Mouse (Mus musculus): Measurements from ENCODE around the gene Gm45713.
"Not testable (repeated sequence)": the region's sequence is repeated elsewhere in the genome, so short reads cannot be mapped to it uniquely, and the experiment has no call there.

The Gm45713 gene

DNA sequence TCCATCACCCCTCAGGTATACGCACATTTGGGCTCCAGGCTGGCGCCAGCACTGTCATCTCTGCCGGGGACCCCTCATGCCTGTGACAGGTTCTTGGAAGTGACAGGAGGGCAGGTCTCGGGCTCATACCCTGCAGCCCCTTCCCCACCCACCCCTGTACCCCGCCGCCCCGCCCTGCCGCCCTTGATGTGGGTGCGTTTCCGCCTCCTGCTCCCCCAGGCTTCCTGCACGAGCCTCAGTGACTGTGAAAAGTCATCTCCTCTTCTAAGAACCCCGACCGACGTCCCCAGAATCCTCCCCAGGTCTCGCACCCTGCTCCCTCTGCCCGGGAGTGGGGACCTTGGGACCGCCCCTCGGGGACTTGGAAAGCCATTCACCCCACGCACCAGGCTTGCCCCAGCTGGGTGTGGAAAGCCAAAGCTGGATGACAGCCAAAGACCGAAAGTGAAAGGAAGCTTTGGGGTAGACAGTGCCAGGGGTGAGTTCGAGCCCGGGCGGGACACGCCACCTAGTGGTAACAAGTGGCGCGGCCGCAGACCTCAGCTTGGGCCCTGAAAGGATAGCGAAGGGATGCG, at the start of gene Gm45713, which contains the start of gene Flt3l:
Gene Gm45713 (minus strand): TSS at position 239 of the 575 bp plus-strand sequence.
Gene Flt3l (minus strand): TSS at position 440 of the 575 bp plus-strand sequence.
- DNase-seq, result peak; percentile 89

DNA sequence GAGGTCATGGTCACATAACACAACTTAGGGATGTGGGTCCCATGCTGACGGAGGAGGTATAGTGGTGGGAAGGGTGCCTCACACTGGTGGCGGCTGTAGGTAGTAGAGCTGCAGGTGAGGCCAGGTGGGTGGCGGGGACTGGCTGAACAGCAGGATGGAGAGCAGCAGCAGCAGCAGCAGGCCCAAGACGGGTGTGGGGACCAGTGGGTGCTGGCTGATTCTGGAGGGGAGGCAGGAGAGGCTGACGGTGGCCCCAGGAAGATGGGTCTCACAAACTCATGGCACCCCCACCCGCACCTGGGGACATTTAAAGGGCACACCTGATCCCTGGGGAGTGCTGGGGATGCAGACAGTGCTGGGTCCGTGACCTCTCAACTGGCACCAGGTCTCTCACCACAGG, 47.6 kb upstream of the Gm45713 start:
- no peak for DNase-seq

DNA sequence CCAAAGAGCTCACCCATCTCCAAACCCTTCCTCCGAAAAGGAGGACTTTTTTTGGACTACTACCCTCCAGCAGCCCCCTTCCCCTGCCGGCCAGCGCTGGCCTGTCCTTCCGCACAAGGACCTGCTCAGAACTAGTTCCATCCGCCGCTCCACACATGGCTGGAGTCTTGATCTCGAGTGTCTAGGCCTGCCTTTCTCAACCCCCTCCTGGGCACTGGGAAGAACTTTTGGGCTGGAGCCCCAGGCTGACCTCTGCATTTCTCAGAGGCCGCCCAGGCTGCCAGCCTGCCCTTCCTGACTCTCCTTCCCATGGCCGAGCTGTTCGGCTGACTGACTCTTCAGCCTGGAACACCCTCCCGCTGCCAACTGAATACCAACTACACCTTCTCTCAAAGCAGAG, 46.6 kb upstream of the Gm45713 start:
- DNase-seq, result no peak

DNA sequence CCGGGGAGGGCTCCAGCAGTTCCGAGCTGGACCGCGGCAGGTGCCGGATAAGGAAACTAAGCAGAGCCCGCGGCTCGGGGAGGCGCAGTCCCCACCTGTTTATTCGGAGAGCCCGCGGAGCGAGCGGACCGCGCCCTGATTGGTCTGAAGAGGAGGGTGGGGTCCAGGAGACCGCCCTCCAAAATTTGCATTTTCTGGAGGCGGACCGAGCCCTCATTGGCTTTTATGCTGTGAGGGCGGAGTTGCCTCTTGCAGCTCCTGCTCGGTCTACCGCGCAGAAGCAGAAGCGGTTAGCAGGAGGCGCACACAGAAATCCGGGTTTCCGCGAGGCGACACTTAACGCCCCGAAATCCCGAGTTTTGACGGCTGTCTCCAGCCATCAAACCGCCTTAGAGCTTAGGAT, 46.2 kb upstream of the Gm45713 start:
- peak; percentile 90 for DNase-seq

DNA sequence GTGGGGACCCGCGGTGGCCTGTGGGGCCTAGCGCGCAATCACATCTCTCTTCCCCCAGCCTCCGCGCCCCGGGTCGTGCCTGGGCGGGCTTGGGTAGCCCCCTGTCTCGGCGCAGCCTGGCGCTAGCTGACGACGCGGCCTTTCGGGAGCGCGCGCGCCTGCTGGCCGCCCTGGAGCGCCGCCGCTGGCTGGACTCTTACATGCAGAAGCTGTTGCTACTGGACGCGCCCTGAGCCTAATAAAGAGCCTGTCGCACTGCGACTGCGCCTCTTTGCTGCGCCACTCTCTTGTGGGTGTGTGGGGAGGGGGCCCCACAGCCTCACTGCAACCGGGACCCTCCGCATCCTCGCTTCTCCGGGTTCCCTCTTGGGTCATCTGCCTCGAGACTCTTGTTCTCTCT, 45.5 kb upstream of the Gm45713 start:
- DNase-seq, result peak; percentile 36

DNA sequence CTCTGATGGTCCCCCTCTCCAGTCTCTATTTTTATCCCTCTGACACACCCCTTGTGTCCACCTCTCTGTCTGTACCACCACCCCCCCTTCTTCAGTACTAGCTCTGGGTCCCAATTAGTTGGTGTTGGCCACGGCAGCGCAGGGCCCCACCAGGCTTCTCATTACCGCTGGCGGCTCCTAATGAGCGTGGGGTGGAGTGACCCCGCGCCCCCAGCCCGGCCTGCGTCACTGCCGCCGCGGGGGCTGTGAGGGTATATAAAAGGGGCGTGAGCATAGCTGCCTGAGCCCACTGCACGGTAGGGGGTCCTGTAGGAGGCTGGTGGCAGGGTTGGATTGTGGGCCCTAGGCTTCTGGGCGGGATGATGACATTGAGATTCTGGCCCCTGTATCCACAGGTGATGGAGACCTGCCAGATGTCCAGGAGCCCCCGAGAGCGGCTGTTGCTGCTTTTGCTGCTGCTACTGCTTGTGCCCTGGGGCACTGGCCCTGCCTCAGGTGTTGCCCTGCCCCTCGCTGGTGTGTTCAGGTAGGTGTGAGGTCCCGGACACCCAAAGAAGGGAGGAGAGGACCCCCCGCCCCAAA, 45.0 kb upstream of the Gm45713 start, which contains the start of gene Pth2:
Gene Pth2 (plus strand): TSS at position 100 of the 582 bp plus-strand sequence.
- no peak for DNase-seq

DNA sequence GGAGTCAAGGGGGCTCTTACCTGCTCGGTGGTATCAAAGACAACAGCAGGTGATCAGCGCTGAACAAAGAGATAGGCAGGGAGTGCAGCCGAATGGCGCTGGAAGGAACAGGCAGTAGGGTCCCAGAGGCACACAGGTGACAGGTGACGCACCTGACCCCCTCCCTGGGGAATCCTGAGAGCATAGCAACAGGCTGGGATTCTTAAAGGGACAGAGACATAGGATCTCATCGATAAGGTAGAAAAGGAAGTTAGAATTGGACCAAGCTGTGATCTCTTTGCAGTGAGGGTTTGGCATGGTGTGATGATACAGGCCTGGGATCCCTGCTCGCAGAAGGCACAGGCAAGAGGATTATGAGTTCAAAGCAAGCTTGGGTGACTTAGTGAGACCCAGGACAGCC, 43.4 kb upstream of the Gm45713 start, which contains the start of gene Gfy:
Gene Gfy (minus strand): TSS at position 101 of the 400 bp plus-strand sequence.
- DNase-seq, result no peak

DNA sequence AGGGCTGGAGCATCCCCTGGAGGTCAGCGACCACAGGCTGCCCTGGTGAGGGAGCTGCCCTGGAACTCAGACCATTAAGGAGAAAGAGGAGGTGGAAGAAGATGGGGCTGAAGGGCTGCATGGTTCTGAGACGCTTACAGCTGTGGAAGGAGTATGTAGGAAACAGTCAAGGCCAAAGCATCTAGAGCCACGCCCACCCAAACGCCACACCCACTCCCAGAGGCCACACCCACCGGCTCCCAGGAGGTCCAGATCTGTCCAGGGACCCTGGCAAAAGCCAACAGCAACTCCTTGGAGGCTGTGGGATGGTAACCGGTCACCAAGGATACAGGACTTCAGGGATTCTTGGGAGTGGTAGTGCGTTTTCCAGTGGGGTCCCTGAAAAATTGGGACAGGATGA, 42.5 kb upstream of the Gm45713 start:
- peak; percentile 38 for DNase-seq

DNA sequence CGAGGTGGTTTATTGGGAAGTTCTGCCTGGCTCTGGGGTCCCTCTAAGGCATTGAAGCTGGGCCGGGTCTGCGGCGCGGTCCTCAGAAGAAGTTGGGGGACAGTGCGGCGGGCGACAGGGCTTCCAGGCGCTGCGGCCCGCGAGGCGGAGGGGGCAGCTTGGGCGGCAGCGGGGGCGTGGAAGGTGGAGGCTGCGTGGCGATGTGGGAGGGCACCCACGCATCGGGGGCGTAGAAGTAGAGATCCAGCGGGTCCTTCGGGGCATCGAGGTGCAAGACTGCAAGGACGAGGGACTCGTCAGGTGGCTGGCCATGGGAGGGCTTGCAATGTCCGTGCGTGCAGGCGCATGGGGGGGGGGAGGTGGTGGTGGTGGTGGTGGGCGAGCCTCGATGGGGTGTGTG, 40.3 kb upstream of the Gm45713 start:
- DNase-seq, result no peak

DNA sequence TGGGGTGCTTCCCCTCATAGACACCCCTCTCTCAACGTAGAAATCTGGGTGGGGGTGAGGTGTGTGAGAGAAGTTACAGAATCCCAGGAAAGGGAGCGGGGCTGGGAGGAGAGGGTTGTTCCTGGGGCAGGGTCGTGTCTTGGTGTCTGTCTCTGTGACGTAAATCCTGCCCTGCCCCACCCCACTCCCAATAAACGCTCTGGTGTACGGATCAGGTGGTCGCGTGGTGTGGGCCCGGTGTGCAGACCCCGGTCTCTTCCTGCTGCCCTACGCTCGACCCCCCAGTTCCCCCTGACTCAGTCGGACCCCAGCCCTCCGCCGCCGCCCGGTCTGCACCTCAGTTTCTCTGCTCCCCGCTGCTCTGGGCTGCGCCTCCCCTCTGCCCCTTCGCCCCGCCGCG, 39.9 kb upstream of the Gm45713 start:
- DNase-seq, result no peak

DNA sequence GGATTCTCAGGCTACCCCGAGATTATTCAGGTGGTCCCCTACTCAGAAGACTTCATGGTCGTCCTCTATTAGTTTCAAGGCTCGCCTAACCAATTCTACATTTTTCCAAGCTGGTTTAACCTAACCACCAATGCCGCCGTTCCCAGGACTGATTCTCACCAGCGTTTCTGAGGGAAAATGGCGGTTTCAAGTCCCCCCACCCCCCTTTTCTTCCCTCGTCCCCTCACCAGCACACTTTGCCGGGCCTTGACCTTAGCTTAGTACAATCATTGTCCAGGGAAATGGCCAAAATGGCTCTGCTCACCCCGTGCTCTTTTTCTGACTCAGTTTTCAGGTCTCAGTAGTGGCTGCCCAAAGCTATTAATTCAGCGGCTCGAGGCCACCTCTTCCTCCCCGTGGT, 39.4 kb upstream of the Gm45713 start:
- DNase-seq, result no peak

DNA sequence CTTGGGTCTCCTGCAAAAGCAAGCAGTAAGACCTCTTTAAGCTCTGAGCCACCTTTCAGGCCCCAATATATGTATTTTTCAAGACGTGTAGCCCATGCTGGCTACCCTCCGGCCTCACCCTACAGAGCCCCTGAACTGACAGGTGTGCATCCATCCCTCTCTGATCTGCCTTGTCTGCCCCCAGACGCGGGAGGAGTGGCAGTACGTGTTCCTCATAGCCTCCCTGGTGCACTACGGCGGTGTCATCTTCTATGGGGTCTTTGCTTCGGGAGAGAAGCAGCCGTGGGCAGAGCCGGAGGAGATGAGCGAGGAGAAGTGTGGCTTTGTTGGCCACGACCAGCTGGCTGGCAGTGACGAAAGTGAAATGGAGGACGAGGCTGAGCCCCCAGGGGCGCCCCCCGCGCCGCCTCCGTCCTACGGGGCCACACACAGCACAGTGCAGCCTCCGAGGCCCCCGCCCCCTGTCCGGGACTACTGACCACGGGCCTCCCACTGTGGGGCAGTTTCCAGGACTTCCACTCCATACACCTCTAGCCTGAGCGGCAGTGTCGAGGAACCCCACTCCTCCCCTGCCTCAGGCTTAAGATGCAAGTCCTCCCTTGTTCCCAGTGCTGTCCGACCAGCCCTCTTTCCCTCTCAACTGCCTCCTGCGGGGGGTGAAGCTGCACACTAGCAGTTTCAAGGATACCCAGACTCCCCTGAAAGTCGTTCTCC, 38.7 kb upstream of the Gm45713 start:
- DNase-seq, result no peak

DNA sequence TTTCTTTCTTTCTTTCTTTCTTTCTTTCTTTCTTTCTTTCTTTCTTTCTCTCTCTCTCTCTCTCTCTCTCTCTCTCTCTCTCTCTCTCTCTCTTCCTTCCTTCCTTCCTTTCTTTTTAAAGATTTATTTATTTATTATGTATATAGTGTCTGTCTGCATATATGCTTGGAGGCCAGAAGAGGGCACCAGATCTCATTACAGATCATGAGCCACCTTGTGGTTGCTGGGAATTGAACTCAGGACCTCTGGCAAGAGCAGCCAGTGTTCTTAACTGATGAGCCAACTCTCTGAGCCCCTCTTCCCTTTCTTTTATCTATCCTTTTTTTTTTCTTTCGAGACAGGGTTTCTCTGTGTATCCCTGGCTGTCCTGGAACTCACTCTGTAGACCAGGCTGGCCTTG, 37.7 kb upstream of the Gm45713 start:
- DNase-seq, result not testable (repeated sequence)

DNA sequence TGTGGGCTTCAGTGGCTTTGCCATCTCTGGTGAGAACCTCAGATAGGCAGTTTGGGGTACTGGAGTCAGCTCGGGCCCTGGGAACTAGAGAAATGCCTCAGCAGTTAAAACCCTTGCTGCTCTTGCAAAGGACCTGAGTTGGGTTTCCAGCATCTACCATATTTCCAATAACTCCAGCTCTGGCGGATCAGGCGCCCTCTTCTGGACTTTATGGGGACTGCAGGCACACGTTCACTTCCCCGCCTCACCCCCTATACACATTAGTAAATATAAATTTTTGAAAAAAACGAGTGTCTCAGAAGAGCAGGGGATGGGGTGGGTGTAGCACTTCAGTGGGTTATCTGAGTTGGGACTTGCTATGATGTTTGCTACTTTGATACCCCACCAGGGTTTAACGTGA, 36.9 kb upstream of the Gm45713 start:
- DNase-seq, result peak; percentile 34

DNA sequence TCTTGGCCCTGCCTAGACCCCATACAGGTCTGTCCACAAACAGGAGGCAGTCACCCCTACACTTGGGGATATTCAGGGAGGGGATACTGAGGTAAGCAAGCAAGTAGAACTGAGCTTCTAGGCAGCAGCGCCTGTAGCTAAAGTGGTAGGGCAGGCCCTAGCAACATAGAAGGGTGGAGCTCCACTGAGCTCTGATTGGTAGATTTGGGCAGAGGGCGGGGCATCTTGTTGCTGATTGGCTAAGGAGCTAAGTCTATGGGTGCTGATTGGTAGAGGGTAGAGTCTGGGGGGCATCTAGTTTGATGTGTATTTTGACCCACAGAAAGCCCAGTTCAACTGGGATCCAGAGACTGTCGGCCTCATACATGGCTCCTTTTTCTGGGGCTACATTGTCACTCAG, 33.5 kb upstream of the Gm45713 start:
- no peak for DNase-seq

DNA sequence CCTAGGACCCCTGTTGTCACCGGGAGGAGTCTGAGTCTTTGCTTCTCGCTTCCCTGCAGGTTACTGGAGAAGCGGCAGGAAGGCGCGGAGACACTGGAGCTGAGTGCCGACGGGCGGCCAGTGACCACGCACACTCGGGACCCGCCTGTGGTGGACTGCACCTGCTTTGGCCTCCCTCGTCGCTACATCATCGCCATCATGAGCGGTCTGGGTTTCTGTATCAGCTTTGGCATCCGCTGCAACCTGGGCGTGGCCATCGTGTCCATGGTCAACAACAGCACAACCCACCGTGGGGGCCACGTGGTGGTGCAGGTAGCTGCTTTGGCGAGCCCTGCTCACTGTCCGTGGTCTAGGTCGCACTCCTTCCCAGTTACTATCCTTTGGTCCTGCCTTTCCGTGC, 32.6 kb upstream of the Gm45713 start:
- no peak for DNase-seq

DNA sequence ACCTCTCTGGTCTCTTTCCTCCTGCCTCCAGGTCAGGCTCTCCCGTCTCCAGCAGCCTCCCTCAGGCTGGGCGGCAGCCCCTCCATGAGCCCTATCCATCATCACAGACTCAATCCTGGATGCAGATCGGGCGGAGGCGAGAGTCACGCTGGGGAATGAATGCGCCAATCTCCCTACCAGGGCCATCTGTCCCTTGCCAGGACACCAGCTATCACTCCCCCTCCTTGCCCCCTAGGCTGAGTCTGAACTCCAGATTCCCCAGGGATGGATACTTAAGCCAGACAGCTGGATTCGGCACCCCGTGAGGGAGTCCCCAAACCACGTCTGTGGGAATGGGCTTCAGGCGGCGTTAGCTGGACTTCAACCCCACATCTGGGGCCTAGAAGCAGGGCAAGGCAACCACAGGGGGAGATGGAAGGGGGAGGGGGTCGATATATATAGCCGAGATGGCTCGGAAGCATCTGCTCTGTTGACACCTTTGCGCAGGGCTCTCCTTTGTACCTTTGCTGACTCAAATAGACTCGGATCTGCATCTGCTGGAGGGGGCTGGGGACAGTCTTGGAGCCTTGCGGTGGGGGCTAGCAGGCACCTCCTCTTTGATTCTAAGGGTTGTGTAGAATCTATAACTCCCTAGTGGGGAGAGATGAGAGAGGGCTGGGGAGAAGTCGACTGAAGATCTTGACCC, 31.9 kb upstream of the Gm45713 start:
- DNase-seq, result no peak

DNA sequence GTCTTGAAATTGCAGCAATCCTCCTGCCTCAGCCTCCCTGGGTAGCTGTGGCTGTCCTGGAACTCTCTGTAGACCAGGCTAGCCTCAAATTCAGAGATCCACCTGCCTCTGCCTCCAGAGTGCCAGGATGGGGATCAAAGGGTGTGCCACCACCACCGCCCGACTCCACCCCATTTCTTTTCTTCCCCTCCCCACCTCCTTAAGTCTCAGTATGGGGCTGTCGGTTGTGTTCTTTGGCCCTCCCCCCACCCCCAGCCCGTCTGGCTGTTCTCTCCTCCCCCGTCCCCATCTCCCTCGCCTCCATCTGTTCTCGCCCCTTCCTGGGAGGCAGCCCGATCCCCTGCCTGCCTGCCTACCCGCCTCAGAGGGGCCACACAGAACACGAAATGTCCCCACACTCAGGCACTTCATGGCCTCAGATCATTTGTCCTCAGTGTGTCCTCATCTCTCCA, 30.9 kb upstream of the Gm45713 start:
- DNase-seq, result no peak

DNA sequence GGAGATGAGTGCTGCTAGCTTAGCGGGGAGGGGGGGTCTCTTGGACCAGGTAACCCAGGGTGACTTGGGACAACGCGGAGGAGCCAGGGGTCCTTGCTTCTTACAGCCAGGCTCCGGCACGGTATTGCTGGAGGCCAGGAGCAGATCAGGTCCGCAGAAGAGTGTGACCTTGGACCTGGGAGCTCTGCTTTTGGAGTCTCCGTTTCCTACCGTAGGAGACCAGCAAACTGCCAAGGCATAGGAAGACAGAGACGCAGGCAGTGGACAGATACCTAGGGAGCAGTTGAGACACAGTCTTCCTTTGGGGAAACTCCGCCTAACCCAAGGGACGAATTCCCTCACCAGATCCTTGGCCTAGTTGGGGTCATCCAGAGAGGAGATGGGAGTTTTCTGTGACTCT, 29.7 kb upstream of the Gm45713 start:
- DNase-seq, result no peak

DNA sequence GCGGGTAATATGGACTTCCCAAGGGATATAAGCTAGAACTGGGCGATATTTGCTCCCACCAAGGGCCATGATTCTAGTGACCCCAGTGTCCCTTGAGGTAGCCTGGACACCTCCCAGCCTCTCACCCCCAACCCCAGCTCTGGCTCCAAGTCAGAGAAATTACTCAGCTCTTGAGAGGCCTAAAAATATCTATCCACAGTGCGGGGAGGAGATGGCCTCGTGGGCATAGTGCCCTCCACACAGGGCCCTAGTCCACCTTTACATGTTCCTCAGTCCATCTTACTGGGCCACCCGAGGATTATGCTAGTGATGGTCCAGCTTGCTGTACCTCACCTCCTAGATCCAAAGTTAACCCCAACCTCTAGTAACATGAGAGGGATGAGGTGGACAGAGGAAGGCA, 28.8 kb upstream of the Gm45713 start:
- DNase-seq, result no peak

DNA sequence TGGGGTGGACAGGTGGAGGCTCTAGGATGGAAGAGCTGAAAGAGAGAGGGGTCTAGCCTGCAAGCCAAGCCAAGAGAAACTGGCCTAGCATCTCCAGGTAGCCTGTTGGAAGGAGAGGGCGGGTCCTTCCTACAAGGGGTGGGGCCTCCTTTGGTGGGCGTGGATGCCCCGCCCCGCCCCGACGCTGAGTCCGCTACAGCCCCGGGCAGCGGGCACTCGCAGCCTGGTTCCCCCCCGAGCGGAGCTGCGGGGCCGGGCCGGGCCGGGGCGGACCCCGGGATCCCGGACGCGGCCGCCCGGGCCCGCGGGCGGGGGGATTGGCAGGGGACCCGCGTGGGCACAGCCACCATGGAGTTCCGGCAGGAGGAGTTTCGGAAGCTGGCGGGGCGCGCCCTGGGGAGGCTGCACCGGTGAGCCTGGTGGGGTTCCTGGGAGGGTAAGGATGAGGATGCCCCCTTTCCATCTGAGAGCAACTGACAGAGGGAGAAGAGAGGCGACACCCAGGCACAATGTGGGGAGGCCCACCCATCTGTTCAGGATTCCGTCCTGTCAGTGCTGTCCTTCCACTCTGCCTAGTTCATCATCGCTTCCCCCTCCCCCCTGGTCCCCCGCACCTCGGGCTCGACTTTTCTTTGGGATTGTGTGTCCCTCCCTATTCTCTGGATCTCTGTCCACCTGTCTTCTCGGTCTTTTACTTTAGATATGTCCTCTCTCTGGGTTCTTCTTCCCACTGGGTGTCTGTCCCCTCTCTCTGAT, 27.9 kb upstream of the Gm45713 start, which contains the start of gene Slc17a7:
Gene Slc17a7 (plus strand): TSS at position 215 of the 756 bp plus-strand sequence.
- DNase-seq, result peak; percentile 62

DNA sequence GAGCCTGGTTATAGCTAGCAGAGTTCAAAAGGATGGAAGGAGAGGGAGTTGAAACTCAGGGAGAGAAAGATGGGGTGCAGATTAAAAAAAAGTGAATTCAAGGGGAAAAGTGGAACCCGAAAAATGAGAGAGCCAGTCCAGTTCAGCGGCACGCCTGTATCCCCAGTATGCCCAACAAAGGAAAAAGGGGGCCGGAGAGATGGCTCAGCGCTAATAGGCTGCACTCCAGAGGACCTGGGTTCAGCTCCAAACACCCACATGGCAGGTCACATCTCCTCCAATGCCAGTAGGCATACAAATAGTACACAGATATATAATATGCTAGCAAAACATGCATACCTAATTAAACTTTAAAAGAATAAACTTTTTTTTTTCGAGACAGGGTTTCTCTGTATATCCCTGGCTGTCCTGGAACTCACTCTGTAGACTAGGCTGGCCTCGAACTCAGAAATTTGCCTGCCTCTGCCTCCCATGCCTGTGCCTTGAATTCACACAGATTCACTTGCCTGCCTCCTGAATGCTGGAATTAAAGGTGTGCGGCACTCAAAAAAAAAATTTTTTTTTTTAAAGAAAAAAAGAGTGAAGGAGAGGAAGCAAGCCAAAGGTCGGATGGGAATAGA, 27.1 kb upstream of the Gm45713 start:
- no peak for DNase-seq
